Mouse (Mus musculus) thymus, postnatal 10 days (tissue): ENCODE measurements around the gene Pikfyve.

Source experiments
- DNase-seq, 2 experiments: peaks; one replicate each; pipeline ENCODE4 v3.0.0; 2021; ENCODE audit warnings: low spot score in 2 of 2

Pikfyve gene

GRCm38 (mm10) chr1:65186287-65187073 is at the start of gene Pikfyve, which contains the start of gene Idh1:
TSS of gene Pikfyve (plus strand) at chr1:65186683.
TSS of gene Idh1 (minus strand) at chr1:65186500.
- DNase-seq: peak; percentile 94 to 96

GRCm38 (mm10) chr1:65137560-65137959 is 48.9 kb upstream of the Pikfyve start:
- DNase-seq: no peak

GRCm38 (mm10) chr1:65144783-65145182 is 41.7 kb upstream of the Pikfyve start:
- DNase-seq: no peak

DNA sequence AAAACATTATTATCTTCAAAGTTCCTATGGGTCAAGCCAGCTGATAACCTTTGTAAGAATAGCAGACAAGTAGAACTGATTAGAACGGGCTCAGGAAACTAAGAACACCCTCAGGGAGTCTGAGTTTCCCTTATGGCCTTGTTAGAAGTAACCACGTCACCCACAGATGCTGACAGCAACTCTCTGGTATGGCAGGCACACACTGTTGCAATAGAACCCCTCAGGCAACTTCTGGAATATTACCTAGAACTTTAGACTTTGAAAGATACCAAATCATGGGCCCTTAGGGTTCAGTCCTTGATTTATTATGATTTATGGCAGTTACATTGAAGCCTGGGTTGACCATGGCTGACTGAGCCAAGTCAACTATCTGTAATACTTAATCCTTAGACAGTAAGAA is 39.9 kb upstream of the Pikfyve start:
- DNase-seq: no peak

- DNase-seq: no peak
Measured at GRCm38 (mm10) chr1:65147326-65147725, 39.2 kb upstream of the Pikfyve start.

DNA sequence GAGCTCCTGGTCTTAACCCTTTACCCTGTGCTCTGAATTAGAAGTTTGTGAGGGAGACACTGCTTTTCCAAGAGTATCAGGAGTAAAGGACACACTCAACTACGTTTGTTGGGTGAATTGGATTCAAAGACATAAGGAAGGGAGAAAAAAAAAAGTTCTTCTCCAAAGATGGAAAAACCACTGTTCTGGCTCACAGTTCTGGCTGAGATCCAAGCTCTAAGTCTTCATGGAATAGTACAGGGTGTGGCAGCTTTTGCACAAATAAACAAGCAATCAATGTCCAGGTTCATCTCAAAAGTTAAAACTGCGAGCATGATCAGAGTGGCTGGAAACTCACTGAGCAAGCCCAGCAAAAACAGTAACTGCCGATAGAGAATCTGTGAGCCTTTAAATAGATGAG is 38.5 kb upstream of the Pikfyve start:
- DNase-seq: no peak

DNA sequence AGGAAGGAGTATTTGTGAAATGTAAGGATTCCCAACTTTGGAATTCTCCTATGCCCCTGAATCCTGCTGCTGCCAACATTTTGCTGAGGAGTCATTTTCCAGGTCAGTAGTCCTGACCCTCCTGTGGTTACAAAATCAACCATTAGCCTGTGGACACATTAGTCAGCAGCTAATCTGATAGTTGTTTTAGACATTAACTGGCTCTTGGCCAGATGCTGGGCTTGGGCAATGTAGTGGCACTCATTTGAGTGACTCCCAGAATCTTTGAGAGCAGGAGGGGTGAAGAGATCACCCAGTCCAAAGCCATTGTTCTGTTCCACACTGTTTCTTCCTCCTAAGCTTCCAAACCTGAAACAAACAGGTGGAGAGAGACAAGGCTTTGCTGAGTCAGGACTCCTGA is 31.7 kb upstream of the Pikfyve start:
- no peak for DNase-seq

DNA sequence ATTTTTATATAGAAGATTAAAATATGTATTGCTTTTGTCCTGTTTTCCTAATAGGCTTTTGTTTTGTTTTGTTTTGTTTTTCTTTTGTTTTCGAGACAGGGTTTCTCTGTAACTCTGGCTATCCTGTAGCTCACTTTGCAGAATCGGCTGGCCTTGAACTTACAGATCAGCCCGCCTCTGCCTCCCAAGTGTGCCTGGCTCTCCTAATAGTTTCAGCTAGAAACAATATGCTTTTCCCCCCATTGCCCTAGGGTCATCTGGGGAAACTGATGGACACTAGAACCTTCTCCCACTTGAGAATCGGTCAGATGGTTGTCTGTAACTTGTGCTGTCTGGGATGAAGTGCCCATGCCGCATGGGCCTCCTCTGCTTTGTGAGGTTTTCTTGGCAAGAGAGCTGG is 30.4 kb upstream of the Pikfyve start:
- no peak for DNase-seq

DNA sequence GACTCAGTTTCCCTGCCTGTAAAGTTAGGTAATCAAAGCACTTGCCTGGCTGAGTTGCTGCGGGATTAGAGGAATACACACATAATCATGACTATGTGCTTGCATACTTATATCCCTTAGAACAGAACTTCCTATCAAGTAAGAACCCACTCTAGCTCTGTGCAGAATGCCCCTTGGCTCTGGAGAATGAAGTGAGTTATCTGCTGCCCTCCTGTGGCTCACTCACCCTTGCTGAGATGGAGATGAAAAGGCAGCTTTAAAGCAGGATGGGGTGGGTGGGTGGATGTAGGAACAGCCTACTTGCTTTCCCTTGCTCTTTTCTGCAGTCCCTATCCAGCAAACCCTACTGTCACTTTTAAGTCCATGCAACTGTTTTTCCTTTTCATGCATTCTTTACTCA is 24.3 kb upstream of the Pikfyve start:
- no peak for DNase-seq

DNA sequence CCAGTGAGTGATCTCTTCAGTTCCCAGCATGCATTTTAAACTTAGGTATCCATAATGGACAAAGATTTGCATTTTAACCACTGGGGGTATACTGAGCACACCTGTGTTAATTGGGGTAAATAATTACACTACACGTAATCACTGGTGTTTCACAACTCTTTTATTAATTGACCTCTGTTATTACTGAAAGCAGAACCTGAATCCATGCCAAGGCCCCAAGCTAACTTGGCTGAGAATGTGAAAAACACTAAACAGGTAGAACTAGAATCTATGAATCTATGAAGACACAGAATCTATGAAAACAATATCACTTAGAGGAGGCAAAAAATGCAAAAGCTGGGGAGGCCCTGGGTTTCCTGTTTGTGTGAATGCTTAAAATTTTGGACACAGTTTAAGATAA is 19.0 kb upstream of the Pikfyve start:
- DNase-seq: no peak

- DNase-seq: no peak
Measured at GRCm38 (mm10) chr1:65169536-65169935, 16.9 kb upstream of the Pikfyve start.

DNA sequence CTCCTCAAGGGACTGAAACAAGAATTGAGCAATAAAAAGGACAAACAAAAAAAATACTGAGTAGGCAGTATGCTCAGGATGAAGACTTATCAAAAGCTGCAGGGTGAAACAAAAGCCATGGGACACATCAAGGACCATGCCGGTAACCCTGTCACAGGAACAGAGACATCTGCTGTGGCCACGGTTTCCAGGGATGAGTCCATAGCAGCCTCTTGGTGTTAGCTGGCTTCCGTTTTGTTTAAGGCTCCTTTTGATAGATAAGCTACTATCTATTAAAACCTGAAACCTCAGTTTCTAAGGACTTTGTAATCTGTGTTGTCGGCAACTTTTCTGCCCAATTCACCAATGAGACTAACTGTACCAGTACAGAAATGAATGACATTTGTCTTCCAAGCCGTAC is 16.5 kb upstream of the Pikfyve start:
- no peak for DNase-seq

DNA sequence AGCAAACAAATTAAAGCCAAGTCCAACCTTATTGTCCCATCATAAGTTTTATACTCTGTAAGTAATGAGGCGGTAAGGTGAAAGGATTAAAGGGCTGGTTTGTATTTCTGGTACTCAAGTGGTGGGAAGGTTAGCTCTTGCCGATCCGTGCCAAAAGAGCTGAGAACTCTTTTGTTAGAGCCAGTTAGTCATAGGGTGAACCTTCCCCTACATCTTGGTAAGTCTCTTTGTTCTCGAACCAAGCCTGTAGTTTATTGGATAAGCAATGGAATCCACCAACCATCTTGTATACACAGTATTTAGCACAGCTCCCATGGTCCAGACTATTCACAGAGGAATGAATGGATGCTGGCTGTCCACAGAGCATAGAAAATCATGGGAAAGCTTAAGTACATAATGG is 14.9 kb upstream of the Pikfyve start:
- DNase-seq: no peak

GRCm38 (mm10) chr1:65173716-65174115 is 12.8 kb upstream of the Pikfyve start:
- DNase-seq: no peak

GRCm38 (mm10) chr1:65176171-65176570 is 10.3 kb upstream of the Pikfyve start:
- DNase-seq: no peak

GRCm38 (mm10) chr1:65176912-65177311 is 9.6 kb upstream of the Pikfyve start:
- no peak for DNase-seq

- DNase-seq: no peak
Measured at GRCm38 (mm10) chr1:65177452-65177851, 9.0 kb upstream of the Pikfyve start.

- peak; percentile 85 to 94 for DNase-seq
Measured at GRCm38 (mm10) chr1:65178126-65178901, 8.2 kb upstream of the Pikfyve start.

DNA sequence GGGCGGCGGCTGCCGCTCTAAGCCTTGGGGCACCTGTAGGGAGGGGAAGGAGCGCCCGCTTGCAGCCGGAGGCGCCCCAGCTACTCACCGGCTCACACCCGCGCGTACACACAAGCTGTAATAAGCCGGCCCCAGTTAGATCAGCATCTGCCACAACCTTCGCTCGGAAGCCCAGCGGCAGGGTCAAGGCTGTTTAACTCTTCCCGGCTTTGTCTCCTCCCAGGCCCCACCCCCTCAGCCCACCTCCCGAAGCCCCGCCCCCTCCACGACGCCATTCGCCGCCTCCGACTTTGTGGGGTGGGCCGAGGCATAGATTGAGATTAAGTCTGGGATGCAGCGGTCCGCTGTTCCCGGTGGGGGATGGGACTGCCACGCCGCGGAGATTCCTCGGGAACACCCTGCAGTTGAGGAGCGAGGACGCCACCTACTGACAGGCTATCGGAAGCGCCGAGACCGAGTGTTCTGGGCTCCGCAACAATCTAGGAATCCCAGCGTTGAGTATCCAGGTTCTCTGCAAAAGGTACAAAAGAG is 7.5 kb upstream of the Pikfyve start:
- peak; percentile 78 to 85 for DNase-seq

- DNase-seq: peak; percentile 39 to 77
Measured at GRCm38 (mm10) chr1:65179634-65180249, 6.7 kb upstream of the Pikfyve start.

DNA sequence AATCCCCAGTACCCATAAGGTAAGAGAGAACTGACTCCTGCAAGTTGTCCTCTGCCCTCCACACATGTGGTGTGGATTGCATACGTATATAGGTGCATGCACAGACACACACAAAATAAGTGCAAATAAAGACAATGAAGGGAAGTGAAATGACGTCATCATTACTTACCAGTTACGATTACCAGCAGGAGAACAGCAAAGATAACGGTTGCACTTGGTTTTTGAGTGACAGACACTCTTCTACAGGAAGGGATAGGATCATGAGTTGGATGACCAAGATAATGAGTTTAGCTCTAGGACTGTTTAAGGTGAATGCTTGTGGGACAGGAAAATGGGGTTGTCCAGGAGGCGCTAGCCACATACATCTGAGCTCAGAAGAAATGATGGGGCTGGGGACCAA is 5.0 kb upstream of the Pikfyve start:
- DNase-seq: no peak

GRCm38 (mm10) chr1:65183994-65184393 is 2.5 kb upstream of the Pikfyve start:
- DNase-seq: no peak
